Mouse (Mus musculus) thymus, adult 2 months (tissue): Measurements from ENCODE around the gene Arfgef2. TPM values are rescaled to one million over a fixed set of nuclear protein-coding genes. Genes with fewer than 3 reads are reported as not detected.

ENCODE experiments used
- DNase-seq: peaks from one replicate; pipeline ENCODE4 v3.0.0; 2021
- H3K27ac ChIP-seq: fragments of 200-500 bp; 2 replicates; pipeline ENCODE4 v1.5.1; 2012; ENCODE audit warnings: low read length, control low read depth; ENCODE audit not compliant: control insufficient read depth, insufficient read depth
- H3K27me3 ChIP-seq: fragments of 200-500 bp; 2 replicates; pipeline ENCODE4 v1.6.1; 2012; ENCODE audit warnings: mild to moderate bottlenecking, low read length, moderate library complexity, mixed read lengths; ENCODE audit not compliant: control insufficient read depth, insufficient read depth
- H3K36me3 ChIP-seq: fragments of 200-500 bp; 2 replicates; pipeline ENCODE4 v1.6.1; 2012; ENCODE audit warnings: mild to moderate bottlenecking, low read length, moderate library complexity; ENCODE audit not compliant: control insufficient read depth, insufficient read depth
- H3K4me1 ChIP-seq: fragments of 200-500 bp; replicated peaks from 2 replicates; pipeline ENCODE4 v1.6.1; 2012; ENCODE audit warnings: low read length; ENCODE audit not compliant: control insufficient read depth, insufficient read depth
- H3K4me3 ChIP-seq: fragments of 200-500 bp; 2 replicates; pipeline ENCODE4 v1.5.1; 2012; ENCODE audit warnings: mild to moderate bottlenecking, low read length, control low read depth, moderate library complexity; ENCODE audit not compliant: control insufficient read depth, insufficient read depth
- CTCF ChIP-seq: fragments of 200-500 bp; IDR thresholded peaks from 2 replicates; pipeline ENCODE4 v1.5.1; 2012; ENCODE audit warnings: mild to moderate bottlenecking, control low read depth, low read length, moderate library complexity, borderline replicate concordance; ENCODE audit not compliant: control insufficient read depth, poor library complexity, insufficient read depth; ENCODE audit errors: extremely low read depth
- POLR2A ChIP-seq: fragments of 200-500 bp; IDR thresholded peaks from 2 replicates; pipeline ENCODE4 v1.6.1; 2012; ENCODE audit warnings: mild to moderate bottlenecking, low read length, control low read depth, moderate library complexity; ENCODE audit not compliant: control insufficient read depth, poor library complexity, insufficient read depth; ENCODE audit errors: extremely low read depth
- WGBS: fragments of 180-500 bp; shearing (Covaris S2); methylation state at CpG from one replicate; pipeline ENCODE4 v1.1.7; 2018; 5-methylcytosine and 5-hydroxymethylcytosine counted together
- polyA plus RNA-seq: library from polyadenylated mRNA; depleted of rRNA; stranded (reverse); fragments of >200 nt; gene quantifications from 2 replicates; pipeline ENCODE4 v1.2.3, GENCODE M21; 2012

Arfgef2 gene
- polyA plus RNA-seq, 1 experiment, result 18.7 TPM

GRCm38 (mm10) chr2:166870271-166870865 is 65.0 kb downstream of the Arfgef2 start:
- DNase-seq, result no peak
- 97% methylated on average over 20 of the region's 20 CpGs for WGBS
- Histone ChIP-seq H3K4me1 (peaks cover 11% of the 10 kb centered on the region), H3K4me3 (no peak overlapping the region), H3K27ac (no peak overlapping the region), H3K36me3 (peaks cover 44% of the 10 kb centered on the region), H3K27me3 (no peaks in the 10 kb centered on the region)
- TF ChIP-seq CTCF, result no peak
- no peak for TF ChIP-seq POLR2A

- TF ChIP-seq CTCF, result no peak
- no peak for TF ChIP-seq POLR2A
- Histone ChIP-seq H3K36me3 (peaks cover 38% of the 10 kb centered on the region), H3K4me1 (peaks cover 15% of the 10 kb centered on the region), H3K4me3 (no peak overlapping the region), H3K27me3 (no peaks in the 10 kb centered on the region), H3K27ac (no peak overlapping the region)
- no peak for DNase-seq
- 95% methylated on average over 10 of the region's 10 CpGs for WGBS
Observed at GRCm38 (mm10) chr2:166870899-166871298, 65.5 kb downstream of the Arfgef2 start.

- 45% methylated on average over 10 of the region's 10 CpGs for WGBS
- peaks cover 28% of the 10 kb centered on the region for H3K36me3 ChIP-seq
- TF ChIP-seq POLR2A (no peak), CTCF (no peak)
Observed at GRCm38 (mm10) chr2:166874675-166875280, 69.4 kb downstream of the Arfgef2 start.

DNA sequence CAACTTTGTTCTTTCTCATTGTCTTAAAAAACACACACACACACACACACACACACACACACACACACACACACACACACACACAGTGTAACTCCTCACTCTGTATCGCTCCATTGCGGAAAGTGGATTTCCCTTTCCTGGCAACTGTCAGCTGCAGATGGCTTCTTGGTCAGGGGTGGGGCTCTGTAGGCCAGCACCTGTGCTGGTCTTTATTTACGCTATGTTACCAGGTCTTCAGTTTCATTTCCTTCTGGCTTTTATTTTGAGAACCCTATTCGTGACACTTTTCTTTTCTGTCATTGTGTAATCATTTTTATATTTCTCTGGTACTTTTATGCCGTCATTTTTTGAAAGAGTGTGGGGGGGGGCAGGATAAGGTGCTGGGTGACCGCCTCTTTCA is 70.2 kb downstream of the Arfgef2 start:
- DNase-seq, result no peak
- Histone ChIP-seq H3K36me3 (peaks cover 27% of the 10 kb centered on the region), H3K4me3 (no peak overlapping the region), H3K27me3 (no peaks in the 10 kb centered on the region), H3K4me1 (peaks cover 16% of the 10 kb centered on the region), H3K27ac (peak overlapping the region; percentile 63)
- no peak for TF ChIP-seq POLR2A
- TF ChIP-seq CTCF, result no peak
- 13% methylated on average over 6 of the region's 6 CpGs for WGBS

More at GRCm38 (mm10) chr2:166874675-166875280, 69.4 kb downstream of the Arfgef2 start:
- Histone ChIP-seq H3K27ac (peak overlapping the region; percentile 21; the same call in 1 of the 2 replicates), H3K4me1 (peaks cover 16% of the 10 kb centered on the region), H3K27me3 (no peaks in the 10 kb centered on the region), H3K4me3 (no peak overlapping the region)
- DNase-seq, result no peak

- DNase-seq, result no peak
Observed at GRCm38 (mm10) chr2:166876331-166876730, 70.9 kb downstream of the Arfgef2 start.

GRCm38 (mm10) chr2:166885066-166885465 is 79.7 kb downstream of the Arfgef2 start:
- Histone ChIP-seq H3K27me3 (no peaks in the 10 kb centered on the region), H3K4me3 (no peak overlapping the region), H3K36me3 (peaks cover 14% of the 10 kb centered on the region), H3K4me1 (peaks cover 2% of the 10 kb centered on the region), H3K27ac (no peak overlapping the region)
- TF ChIP-seq CTCF, result no peak
- no peak for TF ChIP-seq POLR2A
- 57% methylated on average over 7 of the region's 7 CpGs for WGBS
- DNase-seq, result no peak

More at GRCm38 (mm10) chr2:166876331-166876730, 70.9 kb downstream of the Arfgef2 start:
- H3K4me3 ChIP-seq, result no peak overlapping the region
- H3K27me3 ChIP-seq, result no peaks in the 10 kb centered on the region
- TF ChIP-seq POLR2A (no peak), CTCF (no peak)
- H3K4me1 ChIP-seq, result peaks cover 16% of the 10 kb centered on the region
- H3K27ac ChIP-seq, result no peak overlapping the region
- H3K36me3 ChIP-seq, result peaks cover 31% of the 10 kb centered on the region; the same call in 1 of the 2 replicates
- 83% methylated on average over 10 of the region's 10 CpGs for WGBS

DNA sequence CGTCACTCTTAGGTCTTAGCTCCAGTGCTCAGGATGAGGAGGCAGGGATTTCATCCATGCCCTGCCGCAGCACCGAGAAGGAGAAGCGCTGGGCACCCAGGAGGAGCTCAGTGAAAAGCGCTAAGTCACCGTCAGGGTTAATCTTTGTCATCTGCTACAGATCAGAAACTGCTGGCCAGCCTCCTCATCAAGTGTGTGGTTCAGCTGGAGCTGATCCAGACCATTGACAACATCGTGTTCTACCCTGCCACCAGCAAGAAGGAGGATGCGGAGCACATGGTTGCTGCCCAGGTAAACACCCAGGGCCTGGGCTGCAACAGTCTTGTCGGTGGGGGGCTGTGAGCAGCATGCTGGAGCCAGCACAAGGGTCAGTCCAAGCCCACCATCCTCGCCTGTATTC is 80.2 kb downstream of the Arfgef2 start:
- TF ChIP-seq CTCF (no peak), POLR2A (no peak)
- 61% methylated on average over 10 of the region's 10 CpGs for WGBS
- no peak overlapping the region for H3K27ac ChIP-seq

More for the DNA sequence above, 80.2 kb downstream of the Arfgef2 start:
- Histone ChIP-seq H3K4me1 (peaks cover 2% of the 10 kb centered on the region), H3K4me3 (no peak overlapping the region), H3K27me3 (no peaks in the 10 kb centered on the region), H3K36me3 (peaks cover 19% of the 10 kb centered on the region)
- no peak for DNase-seq
